Mouse (Mus musculus) ovary, postnatal 36 days (tissue): Measurements from ENCODE around the gene Pbrm1.

Source experiments
- DNase-seq: peaks from one replicate; pipeline ENCODE4 v3.0.0; 2022; ENCODE audit warnings: low spot score, mixed read lengths

Gene Pbrm1

DNA sequence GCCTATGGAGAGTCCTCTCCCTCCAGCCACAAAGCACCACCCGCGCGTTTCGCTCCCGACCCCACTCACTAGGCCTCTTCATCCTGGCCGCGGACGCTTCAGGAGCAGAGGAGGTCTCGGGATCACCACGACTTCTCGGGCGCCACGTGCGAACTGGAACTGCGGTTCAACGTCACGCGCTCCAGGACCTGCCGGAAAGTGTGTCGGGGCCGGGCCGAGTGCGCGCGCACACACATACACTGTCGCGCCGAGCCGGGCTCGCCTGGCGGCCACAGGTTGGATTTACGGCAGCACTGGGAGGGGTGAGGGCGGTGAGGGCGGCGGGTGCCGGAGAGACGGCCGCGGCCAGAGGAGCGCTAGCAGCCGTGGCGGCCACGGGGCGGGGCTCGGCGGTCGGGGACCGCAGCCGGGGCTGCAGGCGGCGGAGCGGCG, at the start of gene Pbrm1, which contains the start of gene Gnl3:
Gene Pbrm1 (plus strand): TSS at position 279 of the 432 bp plus-strand sequence.
Gene Gnl3 (minus strand): TSS at position 293 of the 432 bp plus-strand sequence.
- peak; percentile 97 for DNase-seq

DNA sequence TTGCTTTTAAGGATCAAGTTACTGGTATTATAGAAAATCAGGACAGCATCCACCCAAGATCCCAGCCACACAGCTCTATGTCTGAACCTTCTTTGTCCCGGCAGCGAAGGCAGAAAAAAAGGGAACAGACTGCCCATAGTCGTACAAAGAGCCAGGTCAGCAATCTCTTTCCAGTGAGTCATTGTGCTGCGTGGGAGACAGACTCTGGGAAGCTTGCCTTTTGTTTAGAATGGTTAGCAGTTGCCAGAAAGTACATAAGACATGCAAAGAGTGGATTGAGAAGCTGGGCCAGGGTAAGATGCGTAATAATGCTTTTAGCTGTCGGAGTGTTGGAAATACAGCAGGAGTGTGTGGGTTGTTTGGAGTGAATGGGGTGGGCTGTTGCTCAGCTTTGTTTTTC, 44.7 kb upstream of the Pbrm1 start:
- DNase-seq: no peak

DNA sequence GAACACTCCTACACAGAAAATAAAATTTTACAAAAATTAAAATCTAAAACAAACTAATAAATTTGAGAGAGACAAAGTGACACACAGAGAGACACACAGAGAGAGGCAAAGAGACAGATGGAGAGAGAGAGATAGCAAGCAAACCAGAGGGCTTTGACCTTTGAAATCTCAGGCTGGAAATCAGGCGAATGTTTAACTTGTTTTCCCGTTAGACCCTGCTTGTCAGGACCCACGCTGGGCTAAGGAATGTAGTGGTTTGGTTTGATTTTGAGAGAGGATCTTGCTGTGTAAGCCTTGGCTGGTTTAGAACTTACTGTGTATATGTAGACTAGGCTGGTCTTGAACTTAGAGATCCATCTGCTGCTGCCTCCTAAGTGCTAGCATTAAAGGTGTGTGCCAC, 42.7 kb upstream of the Pbrm1 start:
- DNase-seq: no peak

DNA sequence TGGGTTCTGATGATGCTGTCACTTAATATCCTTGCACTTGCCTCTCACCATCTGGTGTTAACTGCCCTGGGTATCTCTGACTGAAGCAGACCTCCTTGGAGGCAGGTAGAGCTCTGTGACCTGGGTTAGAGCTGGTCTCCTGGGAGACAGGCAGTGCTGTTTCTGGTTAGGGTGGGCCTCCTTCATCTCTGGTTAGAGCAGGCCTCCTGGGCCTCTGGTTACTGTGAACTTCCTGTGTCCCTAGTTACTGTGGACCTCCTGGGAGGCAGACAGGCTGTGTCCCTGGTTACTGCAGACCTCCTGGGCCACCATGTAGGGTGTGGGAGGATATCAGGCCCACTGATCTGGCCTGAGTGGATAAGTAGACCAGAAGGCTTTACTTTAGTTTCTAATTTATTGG, 22.5 kb upstream of the Pbrm1 start:
- DNase-seq: no peak

DNA sequence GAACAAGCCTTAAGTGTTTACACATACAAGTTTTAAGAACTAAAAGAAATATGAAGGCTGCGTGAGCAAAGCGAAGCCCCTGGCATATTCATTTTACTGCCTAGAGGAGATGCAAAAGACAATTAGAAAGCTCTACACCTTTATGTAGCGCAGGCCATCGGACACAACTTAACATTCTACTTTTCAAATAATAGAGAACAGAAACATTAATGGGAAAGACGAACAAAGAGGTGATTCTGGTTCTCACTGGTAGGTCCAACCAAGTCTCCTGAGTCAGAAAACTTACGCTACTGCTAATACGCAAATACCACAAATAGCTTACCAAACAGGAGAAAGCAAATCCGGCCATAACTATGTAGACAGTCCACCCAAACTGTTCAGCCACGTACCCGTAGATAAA, 18.6 kb upstream of the Pbrm1 start:
- no peak for DNase-seq

DNA sequence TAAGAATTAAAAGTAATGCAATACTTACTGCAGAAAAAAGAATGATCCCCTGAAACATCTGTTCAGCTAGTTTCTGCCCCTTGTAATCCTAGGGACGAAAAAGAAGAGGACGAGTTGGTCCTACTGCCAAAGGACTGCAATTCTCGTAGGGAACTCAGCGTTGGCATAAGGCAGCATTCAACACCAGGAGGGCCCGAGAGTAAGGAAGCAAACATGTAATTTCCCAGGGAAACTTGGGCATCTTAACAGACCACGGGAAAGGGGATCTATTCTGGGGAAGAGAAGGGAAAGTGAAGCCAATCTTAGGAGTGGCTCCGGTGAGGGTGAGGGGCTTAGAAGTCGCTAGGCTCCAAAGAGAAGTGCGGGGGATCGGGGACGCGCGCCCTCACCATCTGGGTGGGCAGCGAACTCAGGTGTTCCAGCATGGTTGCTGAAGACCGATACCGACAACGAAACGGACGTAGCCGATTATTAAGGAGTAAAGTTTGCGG, 18.1 kb upstream of the Pbrm1 start:
- DNase-seq: no peak

DNA sequence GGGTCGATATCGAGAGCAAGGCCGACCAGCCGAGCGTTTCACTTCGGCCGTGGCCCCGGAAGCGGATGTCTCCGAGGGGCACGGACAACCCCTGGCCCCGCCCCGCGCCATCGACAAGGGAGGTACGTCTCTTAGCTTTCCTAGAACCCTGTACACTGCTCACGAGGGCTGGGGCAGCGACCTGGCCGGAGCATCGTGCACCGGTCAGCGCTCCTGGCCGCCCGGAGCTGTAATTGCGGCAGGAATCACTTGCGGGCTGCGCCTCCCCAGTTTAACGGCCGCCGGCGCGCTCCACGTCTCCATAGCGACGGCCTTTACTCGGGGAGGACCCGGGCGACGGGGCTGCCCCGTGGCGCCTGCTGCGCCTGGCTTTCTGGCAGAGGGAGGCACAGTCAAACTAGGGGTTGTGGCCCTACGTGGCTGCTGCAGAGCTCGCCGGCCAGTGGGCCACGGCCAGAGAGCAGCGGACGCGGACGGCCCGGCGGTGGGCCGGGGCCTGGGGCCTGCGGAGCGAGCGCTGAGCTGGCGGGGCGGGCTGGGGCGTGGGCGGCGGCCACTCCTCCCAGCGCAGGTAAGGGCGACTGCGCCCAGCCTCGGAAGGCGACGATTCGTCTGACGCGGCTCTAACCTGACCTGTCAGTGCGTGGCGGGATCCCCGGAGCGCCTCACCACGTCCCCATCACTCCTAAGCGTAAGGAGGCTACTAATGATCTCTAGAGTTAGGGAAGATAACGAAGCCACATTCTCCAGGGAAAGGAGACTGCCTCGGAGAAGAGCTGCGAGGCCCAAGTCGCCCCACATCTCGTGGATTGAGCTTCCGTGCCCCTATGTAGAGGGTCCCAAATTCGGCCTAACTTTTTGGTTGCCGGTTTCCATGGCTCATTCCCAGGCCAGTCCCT, 17.4 kb upstream of the Pbrm1 start, which contains the start of the genes Glt8d1 and Spcs1:
Gene Glt8d1 (plus strand): TSS at position 94 of the 899 bp plus-strand sequence.
Gene Spcs1 (minus strand): TSS at position 366 of the 899 bp plus-strand sequence.
- peak; percentile 87 for DNase-seq

DNA sequence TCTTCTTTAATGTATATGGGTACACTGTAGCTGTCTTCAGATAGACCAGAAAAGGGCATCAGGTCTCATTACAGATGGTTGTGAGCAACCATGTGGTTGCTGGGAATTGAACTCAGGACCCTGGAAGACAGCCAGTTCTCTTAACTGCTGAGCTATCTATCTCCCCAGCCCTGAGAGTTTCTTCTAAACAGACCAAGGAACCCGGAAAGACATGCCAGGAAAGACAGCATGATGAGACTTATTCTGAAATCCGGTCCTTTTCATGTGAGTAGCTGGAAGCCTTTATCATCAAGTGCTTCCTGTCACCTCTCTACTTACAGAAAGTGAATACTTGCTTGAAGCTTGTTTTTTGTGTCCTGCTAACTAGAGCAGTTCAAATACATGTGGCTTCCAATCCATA, 14.4 kb upstream of the Pbrm1 start:
- no peak for DNase-seq

DNA sequence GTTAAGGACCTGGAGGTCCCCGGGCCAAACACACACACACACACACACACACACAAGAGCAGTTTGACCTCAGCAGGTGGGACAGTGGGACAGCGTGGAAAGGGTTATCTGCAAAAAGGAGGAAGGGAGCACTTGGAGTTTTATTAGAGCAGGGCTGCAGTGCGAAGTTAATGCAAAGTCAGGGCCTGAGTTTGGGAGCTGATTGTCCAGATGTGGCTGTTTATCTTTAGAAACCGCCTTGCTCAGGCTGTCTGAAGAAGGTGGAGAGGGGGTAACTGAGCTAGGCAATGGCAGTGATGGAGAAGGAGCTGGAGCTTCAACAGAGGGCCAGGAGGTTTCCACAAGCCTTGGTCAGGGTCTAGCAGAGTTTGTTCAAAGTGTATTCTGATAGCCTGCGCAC, 12.2 kb upstream of the Pbrm1 start:
- DNase-seq: no peak

DNA sequence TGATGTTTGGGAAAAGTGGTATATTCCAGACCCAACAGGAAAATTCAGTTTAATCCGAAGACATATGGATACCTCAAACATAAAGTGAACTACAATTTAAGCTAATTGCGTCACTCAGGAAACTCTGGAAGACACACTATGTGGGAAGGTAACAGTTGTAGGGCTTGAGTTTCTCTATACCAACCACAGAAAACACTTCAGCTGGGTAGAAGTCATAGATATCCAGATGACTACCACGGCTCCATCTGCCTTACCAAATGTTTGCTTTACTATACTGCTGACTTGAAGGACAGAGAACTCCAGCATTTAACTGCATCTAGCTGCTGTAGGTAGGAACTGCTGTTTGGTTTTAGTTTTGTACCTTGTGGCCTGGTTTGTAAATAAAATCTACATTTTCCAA, 7.3 kb upstream of the Pbrm1 start:
- no peak for DNase-seq

DNA sequence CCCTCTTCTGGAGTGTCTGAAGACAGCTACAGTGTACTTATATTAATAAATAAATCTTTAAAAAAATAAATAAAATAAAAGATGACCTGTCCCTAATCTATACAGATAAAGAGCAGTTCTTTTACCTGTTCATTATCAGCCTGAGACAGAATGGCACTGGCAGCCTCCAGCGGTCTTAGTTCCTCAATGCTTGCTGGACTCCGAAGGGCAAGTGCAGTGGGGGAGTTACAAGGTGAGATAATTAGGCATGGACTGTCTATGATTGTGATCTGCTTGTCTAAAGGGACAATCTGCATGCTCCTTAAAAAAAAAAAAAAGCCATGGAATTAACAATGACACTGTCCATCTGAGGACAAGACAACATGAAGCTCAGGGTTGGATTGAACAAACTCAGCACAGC, 5.0 kb upstream of the Pbrm1 start:
- DNase-seq: no peak

DNA sequence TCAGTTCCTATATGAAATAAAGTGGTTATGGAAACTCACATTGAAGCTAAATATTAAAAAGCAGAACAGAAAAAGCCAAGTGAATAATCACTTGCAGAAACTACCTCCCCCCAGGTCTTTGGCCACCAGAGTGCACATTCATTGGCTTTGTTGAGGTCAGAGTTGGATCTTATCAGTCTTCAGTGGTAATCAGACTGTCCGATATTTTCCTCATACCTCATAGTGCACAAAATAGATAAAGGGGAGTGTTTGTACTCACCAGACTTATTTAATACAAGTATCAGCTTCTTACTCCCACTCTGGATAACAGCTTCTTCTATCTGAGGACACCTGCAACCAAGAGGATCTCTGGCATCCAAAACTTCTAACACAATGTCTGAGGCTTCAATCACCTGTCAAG, 2.9 kb upstream of the Pbrm1 start:
- DNase-seq: no peak

DNA sequence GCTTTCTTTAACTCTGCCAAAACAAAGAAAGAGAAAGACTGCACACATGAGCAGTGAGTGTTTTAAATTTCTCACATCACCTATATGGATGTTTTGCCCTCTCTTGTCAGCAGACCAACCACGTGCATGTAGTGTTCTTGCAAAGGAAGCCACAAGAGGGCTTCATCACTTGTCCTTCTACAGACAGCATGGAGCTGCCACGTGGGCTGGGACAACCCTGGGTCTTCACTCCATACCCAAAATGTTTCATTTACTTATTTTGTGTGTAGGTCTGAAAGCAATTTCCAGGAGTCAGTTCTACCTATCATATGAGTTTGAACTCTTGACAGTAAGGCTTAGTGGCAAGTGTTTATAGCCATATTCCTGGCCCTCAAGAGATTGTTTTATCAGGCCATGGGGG, 1.1 kb upstream of the Pbrm1 start:
- DNase-seq: no peak

DNA sequence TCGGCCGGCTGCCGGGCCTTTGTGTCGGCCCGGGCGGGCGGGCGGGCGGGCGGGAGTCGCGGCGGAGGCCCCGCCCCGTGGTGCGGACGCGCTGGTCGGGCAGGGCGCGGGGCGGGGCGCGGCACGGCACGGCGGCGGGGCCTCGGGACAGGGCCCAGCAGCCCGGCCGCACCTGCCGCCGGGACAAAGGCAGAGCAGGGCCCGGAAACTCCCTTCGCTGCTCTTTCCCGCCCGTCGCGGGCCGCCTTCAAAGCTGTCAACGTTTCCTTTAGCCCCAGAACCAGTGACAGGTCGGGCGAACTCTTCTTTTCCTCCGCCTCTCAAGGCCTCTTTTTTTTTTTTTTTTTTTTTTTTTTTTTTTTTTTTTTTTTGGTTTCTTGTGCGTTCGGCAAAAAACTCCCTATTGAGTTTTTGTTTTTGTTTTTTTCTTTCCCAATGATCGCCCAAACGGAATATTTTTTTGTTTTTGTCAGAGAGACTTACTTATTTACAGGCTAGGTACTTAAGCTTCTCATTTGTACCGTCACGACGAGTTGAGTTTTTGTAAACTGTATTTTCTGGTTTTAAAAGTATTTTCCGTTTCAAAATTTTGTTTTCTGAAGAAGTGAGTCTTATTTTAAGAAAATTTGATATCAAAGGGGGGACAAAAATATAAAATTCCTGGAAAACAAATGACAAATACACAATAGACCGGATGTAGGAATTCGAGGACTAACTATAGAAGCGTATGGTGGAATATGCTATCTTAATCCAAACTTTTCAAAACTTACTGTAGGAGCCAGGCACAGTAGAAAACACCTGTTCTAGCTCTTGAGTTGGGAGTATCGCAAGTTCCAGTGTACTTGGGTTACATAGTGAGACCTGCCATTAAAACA, 630 bp downstream of the Pbrm1 start:
- DNase-seq: peak; percentile 82

DNA sequence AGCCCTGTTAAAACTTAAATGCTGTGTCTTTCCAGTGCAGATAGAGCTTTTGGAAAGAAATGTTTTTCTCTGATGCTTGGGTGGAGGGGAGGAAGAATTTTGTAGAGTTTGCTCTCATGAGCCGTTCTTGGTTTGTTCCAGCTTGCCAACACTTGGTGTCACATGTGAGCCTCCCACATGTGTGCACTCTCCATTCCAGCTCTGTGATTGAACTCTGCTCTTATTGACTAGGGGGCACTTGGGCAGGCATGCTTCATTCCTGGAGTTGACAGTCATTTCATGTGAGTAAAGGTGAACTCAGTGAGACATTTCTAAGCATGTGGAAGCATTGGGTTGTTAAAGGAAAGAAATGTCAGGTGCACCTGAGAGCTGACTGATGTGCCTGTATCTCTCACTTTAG, 3.6 kb downstream of the Pbrm1 start:
- no peak for DNase-seq

DNA sequence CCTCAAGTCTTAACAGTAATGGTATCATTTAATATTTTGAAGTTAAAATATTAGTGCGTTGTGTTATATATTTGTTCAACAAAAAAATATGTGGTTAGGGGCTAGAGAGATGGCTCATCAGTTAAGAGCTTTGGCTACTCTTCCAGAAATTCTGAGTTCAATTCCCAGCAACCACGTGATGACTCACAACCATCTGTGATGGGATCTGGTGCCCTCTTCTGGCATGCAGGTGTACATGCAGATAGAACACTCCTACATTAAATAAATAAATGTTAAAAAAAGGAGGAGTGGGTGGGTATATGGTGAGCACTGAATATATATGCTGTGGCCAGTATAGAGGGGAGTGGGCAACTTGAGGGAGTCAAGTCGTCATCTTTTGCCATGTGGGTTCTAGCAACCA, 6.8 kb downstream of the Pbrm1 start:
- no peak for DNase-seq

DNA sequence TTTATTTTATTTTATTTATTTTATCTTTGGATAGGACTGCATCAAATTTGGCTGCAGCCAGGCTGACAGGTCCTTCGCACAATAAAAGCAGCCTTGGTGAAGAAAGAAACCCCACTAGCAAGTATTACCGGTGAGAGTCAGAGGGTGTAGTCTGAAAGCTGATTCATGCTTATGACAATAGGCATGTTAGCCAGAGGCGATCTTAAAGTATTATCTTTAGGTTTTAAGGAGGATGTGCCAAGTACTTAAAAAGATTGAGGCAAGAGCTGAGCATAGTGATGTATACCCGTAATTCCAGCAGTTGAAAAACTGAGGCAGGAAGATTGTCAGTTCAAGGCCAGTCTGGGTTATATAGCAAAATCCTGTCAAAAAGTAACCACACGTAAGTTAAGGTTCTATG, 26.4 kb downstream of the Pbrm1 start:
- no peak for DNase-seq

DNA sequence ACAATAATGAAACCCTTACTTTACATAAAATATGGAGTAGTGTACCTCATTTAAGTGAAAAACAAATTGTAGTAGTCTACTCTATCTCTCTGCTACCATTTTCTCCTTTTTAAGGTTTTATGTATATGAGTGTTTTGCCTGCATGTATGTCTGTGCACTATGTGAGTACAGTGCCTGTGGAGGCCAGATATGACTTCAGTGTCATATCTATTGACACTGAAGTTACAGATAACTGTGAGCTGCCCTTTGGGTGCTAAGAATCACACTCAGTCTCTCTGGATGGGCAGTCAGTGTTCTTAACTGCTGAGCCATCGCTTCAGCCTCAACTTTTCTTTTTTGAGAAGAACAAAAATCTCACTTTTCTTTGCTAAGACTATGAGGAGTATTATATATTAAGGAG, 26.9 kb downstream of the Pbrm1 start:
- no peak for DNase-seq

DNA sequence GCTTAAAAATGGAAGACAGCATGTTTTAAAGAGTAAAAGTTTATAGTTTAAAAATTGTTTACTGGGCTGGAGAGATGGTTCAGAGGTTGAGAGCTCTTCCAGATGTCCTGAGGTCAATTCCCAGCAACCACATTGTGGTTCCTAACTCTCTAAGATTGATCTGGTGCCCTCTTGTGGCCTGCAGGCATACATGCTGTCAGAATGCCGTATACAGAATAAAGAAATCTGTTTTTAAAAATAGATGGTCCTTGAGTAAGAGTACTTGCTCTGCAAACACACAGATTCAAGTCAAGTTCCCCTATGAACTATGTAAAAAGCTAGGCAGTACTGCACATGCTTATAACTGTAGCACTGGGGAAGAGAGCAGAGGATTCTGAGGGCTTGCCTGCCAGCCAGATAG, 43.3 kb downstream of the Pbrm1 start:
- DNase-seq: no peak

DNA sequence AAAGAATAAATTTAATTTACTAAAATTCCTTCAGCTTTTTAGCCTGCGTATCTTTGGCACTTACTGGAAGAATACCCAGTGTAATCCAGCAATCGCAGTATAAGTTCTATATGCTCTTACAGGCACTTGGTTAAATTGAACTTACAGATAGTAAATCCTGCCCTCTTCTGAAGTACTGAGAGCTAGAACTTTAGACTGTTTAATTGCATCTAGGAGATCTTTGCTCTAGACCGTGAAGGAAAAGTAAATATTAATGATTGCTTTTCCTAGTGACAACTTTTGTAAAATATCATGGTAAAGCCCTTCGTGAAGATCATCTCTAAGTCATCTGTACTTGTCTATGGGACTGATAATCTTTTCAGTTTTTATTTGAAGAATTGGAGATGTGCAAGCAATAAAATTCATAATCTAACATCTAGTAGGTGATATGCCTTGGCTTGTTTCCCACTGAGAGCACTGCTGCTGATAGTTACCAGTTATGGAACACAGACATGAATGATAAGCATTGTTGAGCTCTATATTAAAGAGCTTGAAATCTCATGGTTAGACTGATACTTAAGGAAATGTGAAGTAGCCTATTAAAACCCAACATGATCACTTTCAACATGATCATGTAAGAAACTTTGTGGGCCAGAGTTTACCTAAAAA, 50.3 kb downstream of the Pbrm1 start:
- no peak for DNase-seq

DNA sequence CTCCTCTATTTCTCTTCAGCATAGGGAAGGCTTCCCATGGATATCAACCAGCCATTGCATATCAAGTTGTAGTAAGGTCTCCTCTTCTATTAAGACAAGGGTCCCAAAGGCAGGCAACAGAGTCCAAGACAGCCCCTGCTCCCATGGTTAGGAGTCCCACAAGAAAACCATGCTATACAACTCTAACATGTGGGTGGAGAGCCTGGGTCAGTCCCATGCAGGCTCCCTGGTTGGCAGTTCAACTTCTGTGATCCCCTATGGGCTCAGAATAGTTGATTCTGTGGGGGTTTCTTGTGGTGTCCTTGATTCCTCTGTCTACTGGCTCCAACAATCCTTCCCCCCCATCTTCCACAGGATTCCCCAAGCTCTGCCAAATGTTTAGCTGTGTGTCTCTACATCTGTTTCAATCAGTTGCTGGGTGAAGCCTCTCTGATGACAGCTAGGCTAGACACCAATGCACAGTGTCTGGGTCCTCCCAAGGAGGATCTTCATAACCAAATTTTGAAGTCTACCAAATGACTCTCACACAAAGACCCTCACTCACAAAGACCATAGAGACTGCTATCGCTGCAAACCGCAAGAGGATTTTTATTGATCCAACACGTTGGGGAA, 59.8 kb downstream of the Pbrm1 start:
- no peak for DNase-seq
